Mouse (Mus musculus): ENCODE results near the gene Cnnm4. TPM values are rescaled to one million over a fixed set of nuclear protein-coding genes. Genes with fewer than 3 reads are reported as not detected.
"Not testable (repeated sequence)": the region's sequence is repeated elsewhere in the genome, so short reads cannot be mapped to it uniquely, and the experiment has no call there.

The Cnnm4 gene
- polyA plus RNA-seq, 3 experiments from 2014 or later = 11.5 to 13.9 (median 12.1) TPM

DNA sequence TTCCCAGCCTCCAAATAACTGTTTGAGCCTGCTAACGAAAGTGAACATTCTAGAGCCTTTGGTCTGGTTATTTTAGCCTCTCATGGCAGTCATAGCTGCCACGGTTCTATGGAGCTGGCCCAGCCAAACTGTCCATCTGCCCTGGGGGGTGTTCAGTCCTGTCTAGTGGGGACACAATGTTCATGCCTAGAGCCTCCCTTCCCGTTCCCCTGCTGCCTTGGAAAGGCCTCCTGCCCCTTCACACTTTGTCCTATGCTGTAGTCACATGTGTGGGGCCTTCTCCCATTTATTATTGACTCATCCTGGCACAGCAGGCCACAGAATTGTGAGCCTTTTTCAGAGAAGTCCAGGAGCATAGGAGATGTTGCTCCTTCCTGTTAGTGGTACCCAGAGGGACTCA, 46.8 kb downstream of the Cnnm4 start:
- no peak for ATAC-seq

DNA sequence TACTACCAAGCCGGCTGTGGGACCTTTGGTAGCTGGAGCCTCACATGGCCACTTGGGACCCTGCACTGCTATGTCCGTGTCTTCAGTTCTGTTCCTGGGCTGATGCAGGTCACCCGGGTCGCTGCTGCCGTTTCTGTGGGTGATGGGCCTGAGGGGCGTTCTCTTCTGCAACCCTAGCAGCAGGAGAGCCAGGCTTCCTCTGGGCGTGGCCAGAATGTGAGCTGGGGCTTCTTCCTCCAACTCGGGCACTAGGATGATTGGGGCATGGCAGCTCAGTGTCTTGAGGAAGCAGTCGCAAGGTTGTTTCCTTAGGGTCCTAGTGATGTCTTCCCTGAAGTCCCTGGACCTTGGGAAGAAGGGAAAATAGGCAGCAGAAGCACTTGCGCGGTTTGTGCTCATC, 48.2 kb downstream of the Cnnm4 start:
- ATAC-seq = no peak

DNA sequence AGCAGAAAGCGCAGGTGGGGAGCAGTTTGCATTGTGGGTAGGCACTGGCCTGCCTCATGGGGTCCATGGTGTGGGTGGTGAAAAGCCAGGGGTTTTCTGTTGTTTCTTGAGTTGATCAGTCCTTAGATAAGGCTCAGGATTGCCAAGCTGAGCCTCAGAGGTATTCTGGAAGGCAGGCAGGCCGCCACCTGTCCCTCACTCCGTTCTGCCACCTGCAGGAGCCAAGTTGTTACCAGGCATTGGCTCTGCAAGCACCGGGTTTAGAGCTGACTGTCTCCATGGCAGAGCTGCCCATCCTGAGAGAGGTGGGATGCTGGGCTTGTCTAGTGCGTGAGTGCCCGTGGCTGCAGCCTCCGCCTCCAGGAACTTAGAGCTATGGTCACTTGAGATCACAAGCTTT, 50.8 kb downstream of the Cnnm4 start:
- ATAC-seq = no peak

DNA sequence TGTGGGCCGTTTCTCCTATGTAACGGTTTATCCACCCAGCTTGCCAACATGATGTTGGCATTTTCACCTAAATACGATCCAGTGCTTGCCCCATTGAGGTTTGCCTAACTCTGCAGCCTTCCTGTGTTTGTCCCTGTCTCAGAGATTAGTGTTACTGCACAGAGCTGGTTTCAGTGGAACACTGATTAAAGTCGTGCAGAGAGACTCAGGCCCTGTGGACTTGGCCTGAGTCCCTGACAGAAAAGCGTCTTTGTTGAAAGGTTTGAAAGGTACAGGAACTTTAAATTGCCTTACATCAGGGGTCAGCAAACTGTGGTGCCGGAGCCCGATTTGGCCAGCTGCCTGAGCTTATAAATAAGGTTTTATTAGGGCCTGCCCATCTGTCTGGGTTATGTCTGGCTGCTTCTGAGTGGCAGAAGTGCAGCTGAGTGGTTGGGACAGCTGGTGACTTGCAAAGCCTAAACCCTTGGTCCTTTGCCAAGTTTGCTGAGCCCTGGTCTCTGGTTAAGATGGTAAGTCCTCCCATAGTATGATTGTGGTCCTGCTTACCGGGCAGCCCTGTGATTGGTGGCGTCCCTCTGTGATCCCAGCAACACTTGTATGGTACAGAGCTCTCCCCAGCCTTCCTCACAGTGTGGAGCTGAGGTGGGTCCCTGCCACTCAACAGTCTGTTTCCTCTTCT, 52.1 kb downstream of the Cnnm4 start:
- ATAC-seq = no peak

DNA sequence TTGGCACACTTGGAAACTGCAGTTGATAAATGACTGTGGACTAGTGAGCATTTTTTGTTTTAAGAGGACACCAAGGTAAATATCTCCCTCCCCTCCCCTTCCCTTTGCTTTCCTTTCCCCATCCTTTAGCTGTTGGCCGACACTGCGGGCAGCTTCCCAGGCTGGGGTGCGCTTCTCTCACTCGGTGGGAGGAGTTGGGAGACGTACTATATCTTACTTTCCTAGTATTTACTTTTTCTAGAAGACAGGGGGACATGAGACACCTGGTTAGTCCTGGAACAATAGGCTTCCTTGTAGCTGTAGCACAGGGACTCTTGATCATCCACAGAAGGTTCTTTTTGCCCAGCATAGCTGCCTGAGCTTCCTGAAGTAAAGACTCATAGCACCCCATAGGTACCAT, 52.6 kb downstream of the Cnnm4 start:
- ATAC-seq = no peak

DNA sequence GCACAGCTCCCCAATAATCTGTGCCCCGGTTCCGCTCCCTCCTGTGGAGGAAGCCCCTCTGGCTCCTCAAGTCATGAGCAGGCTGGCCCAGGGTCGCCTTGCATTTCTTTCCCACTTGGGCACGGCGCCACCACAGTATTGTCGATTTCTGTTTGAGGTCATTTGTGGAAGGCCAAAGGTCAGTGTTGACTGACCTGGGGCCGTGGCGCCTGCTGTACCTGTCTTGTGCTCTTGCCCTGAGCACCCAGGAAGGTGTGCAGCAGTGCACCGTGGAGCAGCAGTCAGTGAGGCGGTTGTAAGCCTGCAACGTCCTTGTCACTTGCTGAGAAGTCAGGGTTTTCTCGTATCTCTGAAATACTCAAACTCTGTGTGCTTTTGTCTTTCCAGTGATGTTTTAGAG, 54.4 kb downstream of the Cnnm4 start:
- no peak for ATAC-seq

DNA sequence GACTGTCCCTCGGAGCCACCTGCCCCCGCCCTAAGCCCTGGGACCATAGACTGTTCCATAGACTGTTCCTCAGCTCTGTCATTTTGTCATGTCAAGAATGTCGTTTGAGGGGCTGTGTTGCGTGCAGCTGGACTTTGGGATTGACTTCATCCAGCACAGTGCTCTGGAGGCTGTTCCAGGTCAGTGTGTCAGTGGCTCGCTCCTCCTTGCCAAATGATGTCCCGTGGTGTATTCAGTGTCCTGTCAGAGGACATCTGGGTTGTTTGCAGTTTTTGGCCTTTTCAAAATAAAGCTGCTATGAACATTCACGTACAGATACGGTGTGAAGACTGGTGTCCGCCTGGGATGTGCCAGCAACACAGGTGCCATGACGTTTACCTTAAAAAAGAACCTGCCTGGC, 55.5 kb downstream of the Cnnm4 start:
- ATAC-seq = no peak

DNA sequence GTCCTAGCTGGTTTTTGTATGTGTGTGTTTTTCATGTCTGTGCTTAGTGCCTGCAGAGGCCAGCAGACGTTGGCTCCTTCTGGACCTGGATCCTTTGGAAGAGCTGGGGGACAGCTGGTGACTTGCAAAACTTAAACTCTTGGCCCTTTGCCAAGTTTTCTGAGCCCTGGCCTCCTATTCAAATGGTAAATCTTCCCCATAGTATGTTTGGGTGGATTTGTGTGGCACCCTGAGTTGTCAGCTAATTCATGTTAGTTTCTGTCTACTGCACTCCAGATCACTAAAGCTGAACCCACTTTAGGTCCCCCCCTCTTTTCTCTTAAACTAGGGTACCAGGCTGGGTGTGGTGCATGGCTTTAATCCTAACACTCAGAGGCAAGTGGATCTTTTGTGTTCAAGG, 56.9 kb downstream of the Cnnm4 start:
- no peak for ATAC-seq

DNA sequence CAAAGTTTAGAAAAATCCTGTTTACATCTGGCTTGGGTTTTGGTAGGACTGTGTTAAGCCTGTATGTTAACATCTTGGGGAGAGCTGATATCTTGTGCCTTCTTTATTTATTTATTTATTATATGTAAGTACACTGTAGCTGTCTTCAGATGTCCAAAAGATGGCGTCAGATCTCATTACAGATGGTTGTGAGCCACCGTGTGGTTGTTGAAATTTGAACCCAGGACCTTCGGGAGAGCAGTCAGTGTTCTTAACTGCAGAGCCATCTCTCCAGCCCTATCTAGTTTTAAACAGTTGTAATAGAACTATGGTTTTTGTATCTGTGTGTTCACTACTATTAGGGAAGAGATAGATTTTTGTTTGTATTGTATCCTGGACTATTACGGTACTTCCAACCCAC, 57.9 kb downstream of the Cnnm4 start:
- ATAC-seq = no peak

DNA sequence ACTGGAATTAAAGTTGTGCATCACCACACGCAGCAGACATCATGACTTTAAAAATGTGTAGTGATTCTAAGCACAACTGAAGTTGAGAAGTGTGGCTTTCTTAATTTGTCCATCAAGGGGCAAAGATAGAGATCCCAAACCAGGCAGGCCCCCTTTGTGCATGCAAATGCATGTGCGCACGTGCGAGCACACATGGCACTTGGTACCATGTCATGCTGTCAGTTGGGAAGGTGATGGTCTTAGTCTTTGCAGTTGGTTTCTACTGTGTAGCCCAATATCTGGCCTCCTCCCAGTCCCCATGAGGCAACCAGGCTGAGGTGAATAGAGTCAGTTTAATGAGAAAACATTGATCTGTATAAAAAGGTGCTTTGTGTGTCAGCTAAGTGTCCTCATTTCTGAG, 58.5 kb downstream of the Cnnm4 start:
- ATAC-seq = no peak

DNA sequence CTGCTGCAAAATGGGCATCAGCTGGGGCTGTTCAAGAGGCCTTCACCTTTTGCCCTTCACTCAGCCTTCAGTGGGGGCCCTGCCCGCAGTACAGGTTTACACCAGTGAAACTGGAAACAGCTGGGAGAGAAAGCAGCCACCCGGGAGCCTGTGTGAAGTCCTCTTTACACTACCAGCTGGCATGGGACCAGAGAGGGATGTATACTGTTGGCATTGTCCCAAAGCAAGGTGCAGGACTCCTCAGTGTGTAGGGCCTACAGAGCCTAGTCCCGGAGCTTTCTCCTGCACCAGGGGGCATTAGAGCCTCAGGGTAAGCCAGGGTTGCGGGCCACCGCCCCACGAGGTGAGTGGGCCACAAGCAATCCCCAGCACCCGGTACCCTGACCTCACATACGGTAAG, 59.1 kb downstream of the Cnnm4 start:
- ATAC-seq = no peak

DNA sequence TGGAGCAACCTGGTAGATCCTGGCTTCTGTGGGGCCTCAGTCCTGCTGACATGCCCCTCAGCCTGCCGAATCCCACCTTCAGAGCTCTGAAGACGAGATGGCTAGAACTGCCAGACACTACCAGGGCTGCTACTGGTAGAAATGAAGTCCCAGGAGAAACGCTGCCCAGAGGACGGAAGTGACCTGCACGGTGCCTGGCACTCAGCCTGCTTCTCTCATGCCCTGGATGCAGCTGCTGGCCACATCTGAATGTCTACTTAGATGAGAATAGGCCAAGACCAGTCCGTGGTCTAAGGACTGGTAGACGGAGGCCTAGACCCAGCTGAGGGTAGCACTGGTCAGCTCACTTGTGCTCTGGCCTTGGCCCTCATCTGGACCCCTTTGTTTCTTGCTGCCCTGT, 59.5 kb downstream of the Cnnm4 start:
- ATAC-seq = no peak

DNA sequence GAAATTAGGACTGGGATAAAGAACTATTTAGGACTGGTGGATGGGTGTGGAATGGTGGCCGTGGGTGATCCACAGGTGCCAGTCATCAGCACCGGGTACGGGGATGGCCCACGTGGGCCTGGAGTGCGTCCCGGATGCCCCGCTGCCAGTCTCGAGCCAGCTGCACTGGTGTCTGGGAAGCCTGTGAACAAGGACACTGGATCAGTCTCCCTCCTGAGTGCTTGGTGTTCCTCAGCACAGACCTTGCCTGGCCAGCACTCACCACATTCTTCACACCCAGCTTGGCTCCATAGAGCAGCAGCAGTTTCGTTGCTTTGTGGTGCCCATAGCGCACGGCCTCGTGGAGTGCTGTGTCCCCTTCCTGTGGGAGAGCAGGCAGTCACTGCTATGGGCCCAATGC, 60.0 kb downstream of the Cnnm4 start:
- no peak for ATAC-seq

DNA sequence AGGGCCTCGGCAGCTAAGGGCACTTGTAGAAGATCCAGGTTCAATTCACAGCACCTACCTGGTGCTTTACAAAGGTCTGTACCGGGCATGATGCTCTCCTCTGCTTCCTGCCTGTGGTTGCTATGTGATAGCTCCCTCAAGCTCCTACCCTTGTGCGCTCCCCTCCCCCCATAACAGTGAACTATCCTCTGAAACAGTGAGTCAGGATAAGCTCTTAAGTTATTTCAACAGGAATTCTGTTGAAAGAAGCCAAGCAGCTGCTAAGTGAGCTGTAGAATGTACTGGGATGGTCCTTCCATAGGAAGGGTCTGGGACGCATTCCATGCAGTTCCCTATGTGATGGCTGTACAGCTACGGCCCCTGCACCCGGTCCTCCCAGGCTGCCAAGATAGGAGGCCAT, 62.1 kb downstream of the Cnnm4 start:
- no peak for ATAC-seq

DNA sequence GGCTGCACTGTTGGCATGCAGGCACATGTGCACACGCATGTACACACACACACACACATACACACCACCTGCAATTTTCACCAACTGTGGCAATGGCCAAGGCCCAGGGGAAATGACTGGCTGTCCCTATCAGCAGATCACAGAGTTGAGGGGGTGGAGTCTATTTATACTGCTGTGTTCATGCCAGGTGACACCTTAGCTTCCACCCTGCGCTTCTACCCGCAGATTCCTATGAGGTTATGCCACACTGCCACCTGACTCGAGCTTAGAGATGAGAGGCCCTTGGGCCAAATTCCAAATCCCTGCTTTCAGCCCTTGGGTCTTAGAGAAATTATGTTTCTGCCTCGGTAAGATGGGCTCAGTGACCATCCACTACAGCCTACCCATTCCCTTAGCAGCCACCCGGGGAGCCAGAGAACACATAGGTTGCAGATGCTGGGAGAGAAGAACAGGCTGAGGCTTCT, 63.2 kb downstream of the Cnnm4 start:
- no peak for ATAC-seq

DNA sequence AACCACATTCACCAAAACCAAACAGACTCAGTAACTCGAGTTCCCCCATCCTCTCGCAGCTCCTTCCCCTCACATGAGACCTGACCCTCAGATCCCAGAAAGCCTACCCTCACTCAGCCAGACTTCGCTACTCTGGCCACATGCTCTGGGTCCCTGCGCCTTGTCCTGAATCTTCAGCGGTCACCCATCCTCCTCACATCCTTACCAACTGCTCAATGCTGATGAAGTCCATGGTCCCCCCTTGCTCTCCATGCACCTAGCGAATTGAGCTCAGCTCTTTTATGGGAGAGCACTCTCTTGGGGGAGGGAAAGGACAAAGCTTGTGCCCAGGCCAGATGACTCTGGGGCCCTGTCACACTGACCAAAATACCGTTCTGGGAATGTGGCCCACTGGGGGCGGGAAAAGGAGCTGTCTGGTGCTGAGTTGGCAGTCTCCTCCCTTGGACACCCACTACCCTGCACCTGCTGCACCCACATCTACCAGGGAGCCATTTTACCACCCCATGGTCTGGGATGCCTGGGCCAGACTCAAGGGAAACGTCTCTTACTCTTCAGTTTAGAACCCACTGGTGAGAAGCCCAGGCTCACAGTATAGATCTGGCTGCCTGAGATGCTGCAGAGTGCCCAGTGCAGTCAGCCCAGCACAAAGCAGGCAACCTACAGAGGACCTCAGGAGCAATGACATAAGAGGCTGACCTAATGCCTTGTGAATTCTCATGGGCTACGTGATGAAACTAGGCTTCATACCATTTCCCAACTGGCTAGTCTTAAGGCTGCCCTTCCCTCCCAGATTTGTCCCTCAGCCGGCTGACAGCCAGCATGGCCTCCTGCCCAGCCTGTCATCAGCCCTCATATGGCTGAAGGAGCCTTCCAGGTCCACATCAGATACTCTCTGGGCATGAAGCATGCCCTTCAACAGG, 64.3 kb downstream of the Cnnm4 start:
- no peak for ATAC-seq

DNA sequence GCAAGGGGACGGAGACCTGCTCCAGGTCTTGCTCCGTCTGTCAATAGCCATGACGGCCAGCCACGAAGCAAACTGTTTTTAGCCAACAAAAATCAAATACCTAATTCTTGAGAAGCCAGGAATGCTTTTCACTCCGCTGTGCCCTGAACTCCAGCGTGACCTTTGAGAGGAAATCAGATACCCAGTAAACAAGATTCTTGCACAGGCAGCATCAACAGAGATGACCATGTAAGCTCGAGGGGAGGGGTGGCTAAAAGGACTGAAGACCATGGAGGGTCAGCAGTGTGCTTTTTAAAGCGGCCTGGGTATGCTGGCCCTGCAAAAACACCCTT, 64.9 kb downstream of the Cnnm4 start:
- no peak for ATAC-seq

DNA sequence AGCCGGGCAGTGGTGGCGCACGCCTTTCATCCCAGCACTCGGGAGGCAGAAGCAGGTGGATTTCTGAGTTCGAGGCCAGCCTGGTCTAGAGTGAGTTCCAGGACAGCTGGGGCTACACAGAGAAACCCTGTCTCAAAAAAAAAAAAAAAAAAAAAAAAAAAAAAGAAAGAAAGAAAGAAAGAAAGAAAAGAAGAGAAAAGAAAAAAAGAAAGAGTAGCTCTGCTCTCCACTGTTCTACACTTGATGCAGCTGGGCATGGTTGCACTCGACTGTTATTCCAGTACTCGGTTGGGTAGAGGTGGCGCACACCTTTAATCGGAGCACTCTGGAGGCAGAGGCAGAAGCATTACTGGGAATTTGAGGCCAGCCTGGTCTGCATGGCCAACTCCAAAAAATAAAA, 65.4 kb downstream of the Cnnm4 start, which contains the start of gene Ankrd23:
TSS of gene Ankrd23 (minus strand) at position 101 of the 400 bp plus-strand sequence.
- ATAC-seq = not testable (repeated sequence)

DNA sequence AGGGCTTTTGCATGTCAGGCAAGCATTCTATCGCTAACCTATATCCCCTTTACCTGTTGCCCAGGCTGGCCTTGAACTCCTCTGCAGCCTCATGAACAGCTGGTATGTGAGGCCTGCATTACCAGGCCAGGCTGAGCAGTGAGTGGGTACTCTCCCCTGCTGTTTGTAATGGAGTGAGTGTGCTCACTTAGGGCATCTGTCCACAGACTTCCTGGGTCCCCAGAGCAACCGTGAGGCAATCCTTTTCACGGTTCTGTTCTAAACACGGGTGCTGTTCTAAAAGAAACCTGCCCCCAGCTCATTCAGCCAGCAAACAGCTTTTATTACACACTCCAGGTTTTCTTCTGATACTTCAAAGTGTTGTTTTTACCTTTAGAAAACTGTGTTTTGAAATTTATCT, 67.3 kb downstream of the Cnnm4 start:
- ATAC-seq = no peak

DNA sequence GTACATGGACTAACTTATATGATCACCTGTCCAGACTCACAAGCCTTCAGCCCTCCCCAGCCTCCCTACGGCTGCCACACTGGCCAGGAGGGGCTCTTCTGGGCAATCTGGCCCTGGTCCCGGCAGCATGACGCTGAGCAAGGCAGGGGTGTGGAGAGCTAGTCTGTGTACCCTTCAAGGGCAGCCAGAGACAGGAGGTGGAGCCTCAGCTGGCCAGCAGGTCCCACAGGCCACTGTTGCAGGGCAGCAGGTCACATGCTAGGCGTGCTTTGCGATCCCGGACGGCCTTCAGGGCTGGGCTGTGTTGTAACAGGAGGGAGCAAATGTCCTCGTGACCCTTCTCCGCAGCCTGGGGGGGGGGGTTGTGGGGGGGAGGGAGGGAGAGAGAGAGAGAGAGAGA, 67.8 kb downstream of the Cnnm4 start, which contains the start of gene Gm42417:
TSS of gene Gm42417 (minus strand) at position 244 of the 400 bp plus-strand sequence.
- ATAC-seq = no peak

DNA sequence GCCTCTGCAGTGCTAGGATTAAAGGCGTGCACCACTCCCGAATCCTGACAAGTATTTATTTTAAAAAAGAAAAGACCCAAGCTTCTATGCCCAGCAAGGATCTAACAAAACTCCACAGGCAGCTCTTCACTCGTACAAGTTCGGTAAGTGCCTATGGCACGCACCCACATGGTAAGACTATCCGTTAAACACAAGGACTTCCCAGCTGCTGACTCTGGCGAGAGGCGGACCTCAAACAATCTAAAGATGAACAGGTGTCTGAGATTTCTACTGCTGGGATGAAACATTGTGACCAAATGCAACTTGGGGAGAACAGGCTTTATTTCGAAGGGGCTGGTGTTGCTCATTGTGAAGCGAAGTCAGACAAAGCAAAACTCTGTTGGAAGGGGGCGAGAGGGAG, 68.7 kb downstream of the Cnnm4 start:
- no peak for ATAC-seq

DNA sequence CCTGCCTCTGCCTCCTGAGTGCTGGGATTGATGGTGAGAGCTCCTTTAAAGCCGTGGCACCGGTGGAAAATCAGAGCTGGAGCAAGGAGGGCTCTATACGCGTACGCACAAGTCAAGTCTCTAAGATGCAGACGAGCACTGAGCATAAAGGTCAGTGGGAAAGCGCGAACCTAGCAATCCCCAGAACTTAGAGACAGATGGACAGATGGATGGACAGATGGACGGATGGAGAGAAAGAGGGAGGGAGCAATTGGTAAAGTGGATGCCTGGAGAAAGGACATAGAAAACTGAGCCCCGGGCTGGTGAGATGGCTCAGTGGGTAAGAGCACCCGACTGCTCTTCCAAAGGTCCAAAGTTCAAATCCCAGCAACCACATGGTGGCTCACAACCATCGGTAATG, 69.4 kb downstream of the Cnnm4 start:
- no peak for ATAC-seq

DNA sequence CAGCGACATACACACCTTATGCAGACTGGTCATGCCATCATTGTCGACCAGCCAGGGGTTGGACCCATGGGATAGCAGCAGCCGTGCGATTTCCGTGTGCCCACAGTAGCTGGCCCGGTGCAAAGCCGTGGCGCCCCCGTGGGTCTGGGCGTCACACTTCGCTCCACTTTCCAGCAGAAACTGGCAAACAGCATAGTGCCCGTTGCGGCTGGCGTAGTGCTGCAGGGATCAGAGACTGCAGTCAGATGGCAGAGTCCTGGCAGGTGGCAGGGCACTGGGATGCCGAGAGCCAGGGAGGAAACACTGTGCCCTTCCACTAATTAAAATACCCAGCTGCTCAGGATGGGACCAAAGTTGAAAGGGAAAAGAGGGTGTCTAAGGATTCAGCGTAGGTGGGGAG, 70.4 kb downstream of the Cnnm4 start:
- ATAC-seq = no peak

DNA sequence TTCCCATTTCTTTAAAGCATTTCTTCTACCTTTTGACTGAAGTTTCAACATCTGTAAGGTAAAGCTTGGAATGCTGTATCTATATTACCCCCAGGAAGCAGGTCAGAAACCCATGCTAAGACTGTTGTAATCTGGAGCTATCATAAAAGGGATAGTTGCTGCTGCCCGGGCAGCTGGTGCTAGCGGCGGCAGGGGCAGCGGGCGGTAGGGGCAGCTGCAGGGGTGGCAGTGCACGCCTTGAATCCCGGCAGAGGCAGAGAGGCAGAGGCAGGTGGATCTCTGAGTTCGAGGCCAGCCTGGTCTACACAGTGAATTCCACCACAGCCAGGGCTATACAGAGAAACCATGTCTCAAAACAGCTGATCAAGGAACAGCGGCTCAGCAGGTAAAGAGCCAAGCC, 71.5 kb downstream of the Cnnm4 start:
- no peak for ATAC-seq
